Mouse (Mus musculus) liver, embryonic 13.5 days (tissue): ENCODE results near the gene Hes7. TPM values are rescaled to one million over a fixed set of nuclear protein-coding genes. Genes with fewer than 3 reads are reported as not detected.

Experiments used
- ATAC-seq: fragments of 200-750 bp; cut with Nextera tagmentation; 2 replicates; pipeline ENCODE4 v1.8.0; 2017; ENCODE audit warnings: low read depth, mild to moderate bottlenecking, moderate number of reproducible peaks, moderate library complexity
- DNase-seq: peaks from one replicate; pipeline ENCODE4 v3.0.0; 2022
- H3K27ac ChIP-seq: fragments of 300-500 bp; sonication (generic); 2 replicates; pipeline ENCODE4 v1.5.1; 2015; ENCODE audit warnings: moderate library complexity, mild to moderate bottlenecking, inconsistent platforms
- H3K27me3 ChIP-seq: fragments of 300-500 bp; sonication (generic); 2 replicates; pipeline ENCODE4 v1.6.1; 2015; ENCODE audit warnings: mild to moderate bottlenecking, inconsistent platforms
- H3K36me3 ChIP-seq: fragments of 300-500 bp; sonication (generic); 2 replicates; pipeline ENCODE4 v1.6.1; 2015; ENCODE audit warnings: mild to moderate bottlenecking, inconsistent platforms
- H3K4me1 ChIP-seq: fragments of 300-500 bp; sonication (generic); replicated peaks from 2 replicates; pipeline ENCODE4 v1.6.1; 2015; ENCODE audit warnings: inconsistent platforms
- H3K4me2 ChIP-seq: fragments of 300-500 bp; sonication (generic); 2 replicates; pipeline ENCODE4 v1.6.1; 2015; ENCODE audit warnings: inconsistent platforms, mild to moderate bottlenecking, moderate library complexity
- H3K4me3 ChIP-seq: fragments of 300-500 bp; sonication (generic); replicated peaks from 2 replicates; pipeline ENCODE4 v1.5.1; 2015; ENCODE audit warnings: mild to moderate bottlenecking, inconsistent platforms
- H3K9ac ChIP-seq: fragments of 300-500 bp; sonication (generic); 2 replicates; pipeline ENCODE4 v1.6.1; 2015; ENCODE audit warnings: mild to moderate bottlenecking, inconsistent platforms
- H3K9me3 ChIP-seq: fragments of 300-500 bp; sonication (generic); replicated peaks from 2 replicates; pipeline ENCODE4 v1.6.1; 2016; ENCODE audit warnings: inconsistent platforms
- WGBS: fragments of 180-500 bp; shearing (Covaris S2); methylation state at CpG from one replicate; pipeline ENCODE4 v1.1.7; 2015; ENCODE audit not compliant: insufficient replicate concordance; 5-methylcytosine and 5-hydroxymethylcytosine counted together
- polyA plus RNA-seq: library from polyadenylated mRNA; unstranded; fragments of >200 nt; fragmentation: Nextera tagmentation; extraction: Ambion mirVana; gene quantifications from 2 replicates; pipeline ENCODE4 v1.2.1, GENCODE M21; 2015

Hes7 gene
- polyA plus RNA-seq, 1 experiment from 2014 or later = 0.18 TPM

DNA sequence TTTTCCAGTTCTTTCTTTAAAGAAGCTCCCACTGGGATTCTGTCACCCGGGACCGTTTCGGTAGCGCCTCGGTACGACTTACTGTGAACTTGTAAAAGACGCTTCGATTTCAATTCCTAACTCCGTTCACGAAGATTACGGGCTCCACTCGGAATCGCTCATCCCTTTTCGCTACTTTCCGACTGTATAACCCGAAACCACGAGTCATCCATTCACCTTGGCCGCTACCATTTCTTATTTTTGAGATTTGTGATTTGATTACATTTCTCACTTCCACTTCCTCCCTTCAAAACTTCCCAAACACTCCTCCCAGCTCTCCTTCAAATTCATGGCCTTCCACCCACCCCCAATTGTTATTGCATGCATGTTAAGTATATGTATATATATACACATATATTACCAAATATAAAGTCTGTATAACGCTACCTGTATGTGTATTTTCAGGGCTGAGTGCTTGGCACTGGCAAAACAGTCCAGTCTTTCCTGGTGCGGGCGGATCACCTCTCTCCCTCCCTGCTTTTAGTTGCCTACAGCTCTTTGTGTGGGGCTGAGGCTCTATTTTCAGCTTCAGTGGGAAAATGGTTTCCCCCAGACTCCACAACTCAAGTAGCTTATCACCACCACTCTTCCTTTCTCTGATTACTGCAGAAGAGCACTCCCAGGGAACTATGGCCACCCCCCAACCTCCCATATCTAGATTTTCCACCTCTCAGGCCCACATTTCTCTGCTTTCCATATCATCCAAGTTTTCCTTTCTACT lies 9.0 kb upstream of the Hes7 start:
- DNase-seq = no peak
- H3K27ac ChIP-seq = peak overlapping the region; percentile 13; the same call in 1 of the 2 replicates

DNA sequence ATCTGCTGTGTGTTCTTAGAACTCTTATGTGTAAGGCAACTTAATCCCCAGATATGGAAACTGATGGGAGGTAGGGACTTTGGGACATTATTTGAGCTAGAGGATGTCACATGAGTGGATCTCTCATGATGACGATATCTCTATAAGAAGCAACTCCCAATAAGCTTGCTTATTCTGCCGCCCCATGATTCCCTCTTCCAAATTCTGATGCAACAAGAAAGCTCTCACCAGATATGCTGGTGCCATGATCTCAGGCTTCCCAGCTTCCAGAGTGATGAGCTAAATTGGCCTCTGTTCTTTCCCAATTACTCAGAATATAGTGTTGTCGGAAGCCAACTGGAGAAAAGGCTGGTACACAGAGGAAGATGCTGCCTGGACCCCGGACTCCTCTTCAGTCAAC lies 8.3 kb upstream of the Hes7 start:
- Histone ChIP-seq H3K9me3 (no peaks in the 10 kb centered on the region), H3K27ac (no peak overlapping the region), H3K36me3 (peaks cover 26% of the 10 kb centered on the region), H3K9ac (peak overlapping the region; percentile 56; the same call in 1 of the 2 replicates), H3K4me1 (peaks cover 28% of the 10 kb centered on the region), H3K4me2 (peak overlapping the region; percentile 65), H3K27me3 (0 out of 2 replicates have a peak, but pooled peaks cover 8% of the 10 kb centered on the region), H3K4me3 (peak overlapping the region; percentile 55)
- WGBS = 40% methylated on average over 4 of the region's 4 CpGs
- no peak for DNase-seq
- no peak for ATAC-seq

More for the DNA sequence above, 9.0 kb upstream of the Hes7 start:
- Histone ChIP-seq H3K36me3 (peaks cover 31% of the 10 kb centered on the region), H3K27me3 (0 out of 2 replicates have a peak, but pooled peaks cover 3% of the 10 kb centered on the region), H3K9me3 (no peaks in the 10 kb centered on the region), H3K4me1 (peaks cover 27% of the 10 kb centered on the region), H3K4me3 (peak overlapping the region; percentile 55), H3K9ac (peak overlapping the region; percentile 56), H3K4me2 (peak overlapping the region; percentile 65)
- ATAC-seq = no peak
- 4% methylated on average over 21 of the region's 21 CpGs for WGBS

DNA sequence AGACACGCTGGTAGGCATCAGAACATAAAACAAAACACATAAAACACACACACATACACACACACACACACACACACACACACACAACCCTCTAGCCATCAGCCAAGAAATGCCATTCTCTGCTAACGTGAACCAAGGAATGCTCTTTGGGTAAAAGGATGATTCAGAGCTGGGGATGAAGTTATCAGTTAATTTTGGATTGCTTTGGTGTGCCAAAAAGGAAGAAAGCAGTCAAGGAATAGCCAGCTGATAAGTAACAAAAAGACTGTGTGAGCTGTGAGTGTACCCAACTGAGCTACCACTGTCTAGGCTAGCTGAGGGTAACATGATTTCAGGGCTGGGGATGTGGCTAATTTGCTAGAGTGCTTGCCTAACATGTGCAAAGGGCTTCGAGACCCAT lies 6.2 kb upstream of the Hes7 start:
- Histone ChIP-seq H3K9me3 (no peaks in the 10 kb centered on the region), H3K4me3 (no peak overlapping the region), H3K4me1 (peaks cover 46% of the 10 kb centered on the region), H3K9ac (no peak overlapping the region), H3K27me3 (peaks cover 11% of the 10 kb centered on the region), H3K27ac (no peak overlapping the region), H3K36me3 (peaks cover 5% of the 10 kb centered on the region), H3K4me2 (no peak overlapping the region)
- no peak for DNase-seq
- WGBS = 46% methylated on average over 3 of the region's 3 CpGs
- ATAC-seq = no peak

DNA sequence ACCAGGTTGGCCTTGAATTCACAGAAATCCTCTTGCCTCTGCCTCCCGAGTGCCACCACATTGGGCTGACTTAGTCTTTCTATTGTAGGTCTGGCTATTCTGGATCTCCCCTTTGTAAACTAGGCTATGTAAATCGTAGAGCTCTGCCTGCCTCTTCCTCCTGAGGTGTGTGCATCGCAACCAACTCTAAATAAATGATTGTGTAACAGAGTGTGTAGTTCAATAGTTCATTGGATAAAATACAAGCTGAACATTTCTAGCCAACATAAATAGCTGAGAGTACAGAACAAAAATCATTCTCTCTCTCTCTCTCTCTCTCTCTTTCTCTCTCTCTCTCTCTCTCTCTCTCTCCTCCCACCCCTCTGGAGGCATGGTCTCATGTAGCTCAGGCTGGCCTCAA lies 5.6 kb upstream of the Hes7 start:
- no peaks in the 10 kb centered on the region for H3K36me3 ChIP-seq
- no peak for DNase-seq

DNA sequence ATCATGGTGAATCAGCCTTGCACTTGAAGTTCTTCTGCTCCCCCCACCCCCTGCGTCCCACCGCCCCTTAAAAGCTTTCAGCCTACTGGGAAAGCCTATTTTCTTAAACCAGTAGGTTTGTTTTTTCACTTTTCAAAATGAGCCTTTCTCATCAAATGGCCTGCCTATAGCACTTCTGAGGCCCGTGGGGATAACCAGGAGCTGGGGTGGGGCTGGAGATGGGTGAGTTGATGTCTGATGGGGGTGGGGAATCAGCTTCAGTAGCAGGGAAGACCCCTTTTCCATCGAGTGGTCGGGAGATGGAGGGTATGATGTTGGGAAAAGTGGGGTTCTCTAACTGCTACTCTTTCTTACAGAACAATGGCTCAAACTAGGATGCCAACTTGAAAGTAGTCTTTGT lies 3.4 kb upstream of the Hes7 start:
- Histone ChIP-seq H3K4me3 (peak overlapping the region; percentile 74), H3K27ac (no peak overlapping the region), H3K9me3 (no peaks in the 10 kb centered on the region), H3K36me3 (no peaks in the 10 kb centered on the region), H3K27me3 (peaks cover 39% of the 10 kb centered on the region), H3K9ac (no peak overlapping the region), H3K4me2 (peak overlapping the region; percentile 99), H3K4me1 (peaks cover 54% of the 10 kb centered on the region)
- DNase-seq = no peak
- 55% methylated on average over 5 of the region's 5 CpGs for WGBS
- no peak for ATAC-seq

More for the DNA sequence above, 5.6 kb upstream of the Hes7 start:
- no peaks in the 10 kb centered on the region for H3K9me3 ChIP-seq
- 63% methylated on average over 3 of the region's 3 CpGs for WGBS
- ATAC-seq = no peak
- H3K27ac ChIP-seq = no peak overlapping the region
- H3K4me1 ChIP-seq = peaks cover 46% of the 10 kb centered on the region
- H3K4me2 ChIP-seq = no peak overlapping the region
- H3K9ac ChIP-seq = no peak overlapping the region
- peaks cover 17% of the 10 kb centered on the region for H3K27me3 ChIP-seq
- no peak overlapping the region for H3K4me3 ChIP-seq

DNA sequence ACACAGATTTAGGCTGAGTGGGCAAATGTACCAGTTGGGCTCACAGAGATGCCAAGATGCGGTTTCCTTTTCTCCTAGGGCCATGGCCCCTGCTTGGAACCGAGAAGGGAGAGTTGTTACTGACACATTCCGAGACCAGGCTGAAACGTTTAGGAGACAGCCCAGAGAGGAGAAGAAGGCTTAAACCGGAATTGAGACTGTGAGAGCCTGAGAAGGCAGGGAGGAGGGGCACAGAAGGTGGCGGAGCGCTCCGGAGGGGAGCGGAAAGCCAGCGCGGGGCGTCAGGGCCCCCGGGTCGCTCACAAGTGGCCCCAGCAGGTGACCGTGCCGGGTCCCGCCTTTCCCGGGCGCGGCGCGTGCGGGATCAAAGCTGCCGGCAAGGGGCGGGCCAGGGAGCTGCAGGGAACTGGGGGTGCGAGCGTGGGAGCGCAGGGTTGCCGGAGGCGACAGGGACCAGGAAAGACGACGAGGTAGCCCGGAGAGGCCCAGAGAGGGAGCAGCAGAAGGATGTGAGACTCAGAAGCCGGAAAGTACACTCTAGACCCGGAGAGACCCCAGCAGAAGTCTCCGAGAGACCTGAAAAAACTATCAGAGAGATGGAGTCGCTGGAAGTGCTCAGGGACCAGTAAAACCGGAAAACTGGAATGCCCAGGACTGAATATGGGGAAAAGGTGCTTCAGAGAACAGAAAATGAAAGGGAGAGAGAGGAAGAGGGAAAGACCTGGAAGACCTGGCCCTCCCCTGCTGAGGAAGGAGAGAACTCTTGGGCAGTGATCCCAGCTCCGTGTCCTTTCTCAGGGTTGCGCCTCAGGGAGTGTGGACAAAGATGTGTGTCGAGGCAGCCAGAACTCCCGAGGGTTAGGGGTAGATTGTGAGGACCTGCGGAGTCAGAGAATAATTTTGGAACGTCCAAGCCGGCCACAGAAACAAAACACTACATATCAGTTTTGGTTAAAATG lies 2.2 kb upstream of the Hes7 start:
- ATAC-seq (peak; percentile 34), DNase-seq (peak; percentile 68)
- Histone ChIP-seq H3K36me3 (no peaks in the 10 kb centered on the region), H3K4me1 (peaks cover 61% of the 10 kb centered on the region), H3K4me2 (peak overlapping the region; percentile 99), H3K9me3 (no peaks in the 10 kb centered on the region), H3K27me3 (peaks cover 47% of the 10 kb centered on the region), H3K27ac (peak overlapping the region; percentile 66), H3K9ac (peak overlapping the region; percentile 81), H3K4me3 (peak overlapping the region; percentile 74)
- under 1% methylated on average over 45 of the region's 45 CpGs for WGBS

DNA sequence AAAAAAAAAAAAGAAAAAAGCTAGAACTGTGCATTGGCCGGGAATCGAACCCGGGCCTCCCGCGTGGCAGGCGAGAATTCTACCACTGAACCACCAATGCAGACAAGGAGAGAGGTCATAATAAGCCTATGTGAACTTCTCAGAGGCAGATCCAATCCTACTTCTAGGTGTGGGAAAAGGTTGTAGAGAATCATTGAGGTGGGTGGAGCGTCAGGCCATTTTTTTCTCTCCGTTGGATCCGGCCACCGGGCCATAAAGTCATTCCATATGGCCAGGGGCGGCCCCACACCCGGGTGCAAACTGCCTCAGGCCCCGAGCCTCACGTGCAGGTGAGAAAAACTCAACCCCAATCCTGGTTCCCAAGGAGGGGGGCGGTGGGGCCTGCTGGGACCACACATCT lies 1.4 kb upstream of the Hes7 start:
- ATAC-seq = peak; percentile 24; the same call in 1 of the 2 replicates
- peak overlapping the region; percentile 81 for H3K9ac ChIP-seq
- whole genome bisulfite sequencing = 3% methylated on average over 15 of the region's 15 CpGs

DNA sequence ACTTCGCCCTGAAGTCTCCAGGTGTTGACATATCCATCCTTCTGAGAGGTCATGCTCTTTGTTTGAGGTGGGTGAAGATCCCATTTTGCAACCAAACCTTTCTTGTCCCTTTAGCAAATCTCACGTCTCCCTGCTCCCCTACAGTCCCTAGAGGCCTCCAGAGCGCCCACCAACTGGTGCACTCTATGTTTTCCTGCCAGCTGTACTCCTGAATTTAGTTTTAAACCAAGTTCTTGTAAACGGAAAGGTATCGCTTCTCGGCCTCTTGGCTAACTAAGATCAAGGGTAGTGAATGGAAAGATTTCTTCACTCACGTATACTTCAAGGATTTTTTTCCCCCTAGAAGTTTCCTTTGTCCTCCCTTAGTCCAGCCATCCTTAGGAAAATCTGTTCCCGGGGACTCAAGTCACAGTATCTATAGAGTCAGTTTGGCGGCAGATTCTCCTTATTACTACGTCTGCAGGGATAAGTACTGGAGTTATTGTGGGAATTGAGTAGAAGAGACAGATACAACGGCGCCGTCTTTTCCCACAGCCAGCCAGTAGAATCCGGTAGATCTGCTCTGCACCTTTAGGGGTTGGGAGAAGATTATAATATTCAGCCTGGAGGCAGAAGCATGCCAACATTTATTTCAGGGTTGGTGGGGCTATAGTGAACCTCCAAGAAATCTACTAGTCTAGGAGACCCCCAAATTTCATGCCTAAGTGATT lies 603 bp upstream of the Hes7 start:
- no peak overlapping the region for H3K27ac ChIP-seq
- H3K27me3 ChIP-seq = peaks cover 47% of the 10 kb centered on the region
- ATAC-seq (no peak), DNase-seq (no peak)
- peak overlapping the region; percentile 57; the same call in 1 of the 2 replicates for H3K9ac ChIP-seq
- 41% methylated on average over 14 of the region's 14 CpGs for WGBS
- H3K4me3 ChIP-seq = peak overlapping the region; percentile 74
- no peaks in the 10 kb centered on the region for H3K9me3 ChIP-seq
- H3K4me1 ChIP-seq = peaks cover 64% of the 10 kb centered on the region
- peak overlapping the region; percentile 99 for H3K4me2 ChIP-seq
- H3K36me3 ChIP-seq = no peaks in the 10 kb centered on the region

More for the DNA sequence above, 1.4 kb upstream of the Hes7 start:
- Histone ChIP-seq H3K4me1 (peaks cover 64% of the 10 kb centered on the region), H3K4me3 (peak overlapping the region; percentile 74), H3K27ac (no peak overlapping the region), H3K27me3 (peaks cover 47% of the 10 kb centered on the region), H3K36me3 (no peaks in the 10 kb centered on the region), H3K4me2 (peak overlapping the region; percentile 99), H3K9me3 (no peaks in the 10 kb centered on the region)
- peak; percentile 82 for DNase-seq

DNA sequence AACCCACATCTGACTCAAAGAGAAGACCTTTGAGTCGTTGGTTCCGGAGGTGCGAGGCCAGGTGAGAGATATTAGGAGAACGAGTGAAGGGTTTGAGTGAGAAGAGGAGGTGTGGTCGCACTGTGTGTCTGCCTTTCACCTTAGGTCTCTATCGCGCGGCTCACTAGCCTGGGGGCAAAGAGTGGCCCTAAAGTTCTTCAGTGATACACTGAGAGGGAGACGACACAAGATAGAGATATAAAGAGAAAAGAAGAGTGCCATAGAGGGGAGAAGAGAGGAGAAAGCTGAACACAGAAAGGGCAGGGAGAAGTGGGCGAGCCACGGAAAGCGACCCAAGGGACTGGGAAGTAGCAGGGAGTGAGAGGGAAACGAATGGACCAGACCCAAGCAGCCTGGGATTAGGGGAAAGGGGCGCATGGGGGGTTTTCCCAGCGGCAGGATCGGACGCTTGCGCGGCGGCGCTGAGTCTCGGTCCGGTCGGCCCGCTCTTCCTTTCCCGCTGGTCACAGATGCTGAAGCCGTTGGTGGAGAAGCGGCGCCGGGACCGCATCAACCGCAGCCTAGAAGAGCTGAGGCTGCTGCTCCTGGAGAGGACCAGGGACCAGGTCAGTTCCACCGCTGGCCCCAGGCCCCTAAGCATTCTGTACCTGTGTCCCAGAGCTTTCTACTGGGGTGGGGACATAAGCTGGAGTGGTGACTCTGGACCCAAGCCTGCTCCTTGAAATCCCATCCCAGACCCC lies 967 bp downstream of the Hes7 start:
- Histone ChIP-seq H3K36me3 (no peaks in the 10 kb centered on the region), H3K4me3 (peak overlapping the region; percentile 74), H3K9ac (peak overlapping the region; percentile 75), H3K27ac (no peak overlapping the region; the same call in 1 of the 2 replicates), H3K27me3 (peaks cover 47% of the 10 kb centered on the region), H3K4me2 (peak overlapping the region; percentile 99), H3K4me1 (peaks cover 74% of the 10 kb centered on the region), H3K9me3 (no peaks in the 10 kb centered on the region)
- WGBS = under 1% methylated on average over 33 of the region's 33 CpGs
- ATAC-seq = no peak
- DNase-seq = no peak

DNA sequence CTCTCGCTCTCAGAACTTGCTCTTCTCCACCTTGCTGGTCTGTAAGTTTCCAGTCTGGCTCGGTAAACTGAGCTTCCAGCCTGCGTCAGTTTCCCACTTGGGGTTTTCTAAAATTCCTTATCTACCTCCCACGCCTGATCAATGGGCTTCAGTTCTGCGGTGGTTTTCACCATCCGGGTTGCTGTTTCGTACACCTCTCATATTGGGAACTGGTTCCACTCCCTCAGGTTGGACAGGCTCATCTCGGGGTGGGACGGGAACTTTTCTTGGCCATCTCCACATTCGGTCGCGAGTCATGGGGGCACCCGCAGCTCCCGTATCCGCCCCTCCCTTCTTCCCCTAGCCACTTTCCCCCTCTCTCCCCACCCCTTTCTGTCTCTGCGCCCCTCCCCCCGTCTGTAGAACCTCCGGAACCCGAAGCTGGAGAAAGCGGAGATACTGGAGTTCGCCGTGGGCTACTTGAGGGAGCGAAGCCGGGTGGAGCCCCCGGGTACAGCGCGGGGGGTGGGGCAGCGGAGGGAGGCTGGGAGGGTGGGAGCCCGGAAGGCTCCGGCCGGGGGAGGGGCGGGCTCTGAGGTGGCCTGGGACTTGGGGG lies 1.6 kb downstream of the Hes7 start:
- Histone ChIP-seq H3K4me2 (peak overlapping the region; percentile 99), H3K4me1 (peaks cover 79% of the 10 kb centered on the region), H3K9me3 (no peaks in the 10 kb centered on the region), H3K36me3 (no peaks in the 10 kb centered on the region), H3K4me3 (peak overlapping the region; percentile 74), H3K27me3 (peaks cover 45% of the 10 kb centered on the region), H3K27ac (peak overlapping the region; percentile 67), H3K9ac (peak overlapping the region; percentile 75)
- no peak for ATAC-seq
- under 1% methylated on average over 32 of the region's 32 CpGs for WGBS
- no peak for DNase-seq
